Mouse (Mus musculus) myocyte (in vitro differentiated cells): ENCODE results near the gene Irf3.
A peak's percentile ranks its signal among the peaks of the same experiment; 100 is the strongest.

Source experiments
- CEBPB ChIP-seq: IDR thresholded peaks from 2 replicates; pipeline ENCODE4 v1.6.1; 2011; ENCODE audit warnings: mild to moderate bottlenecking, moderate library complexity; ENCODE audit not compliant: poor library complexity, insufficient read depth, severe bottlenecking
- E2F4 ChIP-seq: IDR thresholded peaks from one replicate; pipeline ENCODE4 v1.6.1; 2011; ENCODE audit warnings: mild to moderate bottlenecking, control low read depth, moderate library complexity; ENCODE audit not compliant: insufficient read depth
- MAX ChIP-seq: IDR thresholded peaks from one replicate; pipeline ENCODE4 v1.6.1; 2011; ENCODE audit warnings: low read depth, mild to moderate bottlenecking, control low read depth
- MYOD1 ChIP-seq, 3 experiments: IDR thresholded peaks; one replicate each; pipeline ENCODE4 v1.6.1; 2011; ENCODE audit warnings: control low read depth in 2 of 3, low read depth in 2 of 3, mild to moderate bottlenecking in 2 of 3, moderate library complexity in 1 of 3; ENCODE audit not compliant: insufficient read length in 2 of 3, control insufficient read depth in 1 of 3
- MYOG ChIP-seq, 3 experiments: IDR thresholded peaks; one replicate each; pipeline ENCODE4 v1.6.1; 2011; ENCODE audit warnings: control low read depth in 2 of 3, low read depth in 2 of 3, mild to moderate bottlenecking in 2 of 3; ENCODE audit not compliant: insufficient read length in 2 of 3, control insufficient read depth in 1 of 3, insufficient read depth in 1 of 3
- POLR2A ChIP-seq: IDR thresholded peaks from one replicate; pipeline ENCODE4 v1.6.1; 2011; ENCODE audit warnings: low read depth, mild to moderate bottlenecking, control low read depth, moderate library complexity; ENCODE audit not compliant: insufficient read length
- POLR2AphosphoS2 ChIP-seq: IDR thresholded peaks from one replicate; pipeline ENCODE4 v1.6.1; 2011; ENCODE audit warnings: low read depth, control low read depth; ENCODE audit not compliant: insufficient read length
- REST ChIP-seq: IDR thresholded peaks from one replicate; pipeline ENCODE4 v1.6.1; 2011; ENCODE audit warnings: mild to moderate bottlenecking, control low read depth, moderate library complexity; ENCODE audit not compliant: insufficient read depth, insufficient read length
- SRF ChIP-seq: IDR thresholded peaks from one replicate; pipeline ENCODE4 v1.6.1; 2011; ENCODE audit warnings: low read depth; ENCODE audit not compliant: control insufficient read depth, insufficient read length
- TCF12 ChIP-seq: IDR thresholded peaks from one replicate; pipeline ENCODE4 v1.6.1; 2011; ENCODE audit warnings: mild to moderate bottlenecking, control low read depth; ENCODE audit not compliant: poor library complexity, insufficient read depth, severe bottlenecking
- TCF3 ChIP-seq: IDR thresholded peaks from one replicate; pipeline ENCODE4 v1.6.1; 2011; ENCODE audit warnings: low read depth, control low read depth; ENCODE audit not compliant: insufficient read length
- USF1 ChIP-seq: IDR thresholded peaks from one replicate; pipeline ENCODE4 v1.6.1; 2011; ENCODE audit warnings: low read depth, mild to moderate bottlenecking, control low read depth, moderate library complexity

DNA sequence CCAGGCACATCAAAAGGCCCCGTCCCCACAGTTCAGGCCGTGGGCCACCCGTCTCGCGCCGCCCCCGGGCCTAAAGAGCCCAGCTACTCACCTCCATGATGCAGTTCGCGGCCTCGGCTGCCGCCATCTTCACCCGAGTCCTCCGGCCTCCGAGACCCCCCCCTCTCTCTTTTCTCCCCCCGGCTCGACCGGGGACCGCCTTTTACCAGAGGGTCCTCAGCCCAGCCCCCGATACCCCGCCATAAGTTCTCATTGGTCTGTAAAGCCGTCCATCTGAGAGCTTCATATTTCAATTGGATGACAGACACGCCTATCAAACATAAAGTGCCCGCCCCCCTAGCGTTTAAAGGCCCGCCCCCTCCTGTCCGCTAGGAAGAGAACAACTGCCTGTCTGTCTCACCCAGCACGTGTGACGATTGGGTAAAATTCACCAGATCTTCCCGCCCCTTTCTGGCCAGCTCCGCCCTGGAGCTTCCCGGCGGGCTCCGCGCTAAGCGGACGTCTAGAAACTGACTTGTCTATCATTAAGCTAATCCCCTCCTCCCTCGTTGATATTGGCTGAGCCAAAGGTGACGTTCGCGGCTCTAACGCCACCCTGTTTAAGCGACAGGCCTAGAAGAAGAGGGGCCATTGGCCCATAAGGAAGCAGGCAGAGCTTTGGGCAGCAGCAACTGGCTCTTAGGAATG, 11.1 kb upstream of the Irf3 start, which contains the start of gene Prmt1:
- TF ChIP-seq POLR2A (peak; percentile 65), MYOG (IDR thresholded peaks at IDR 0.05; ENCODE audit: control insufficient read depth in 1 of 3, insufficient read depth in 1 of 3, insufficient read length in 2 of 3, low read depth in 2 of 3) (no peak), MAX (no peak), SRF (no peak), E2F4 (no peak), USF1 (peak; percentile 14), POLR2AphosphoS2 (peak; percentile 70), CEBPB (no peak), MYOD1 (IDR thresholded peaks at IDR 0.05; ENCODE audit: control insufficient read depth in 1 of 3, insufficient read length in 2 of 3, low read depth in 2 of 3) (no peak), TCF12 (no peak), REST (no peak), TCF3 (no peak)
